Mouse (Mus musculus): ENCODE measurements around the gene Bend6. TPM values are rescaled to one million over a fixed set of nuclear protein-coding genes. Genes with fewer than 3 reads are reported as not detected.

Bend6 gene
- polyA plus RNA-seq, 1 experiment from 2014 or later, result 0.32 TPM

- Histone ChIP-seq H3K9me3 (replicated peaks; ENCODE audit: low read length) (no peaks in the 10 kb centered on the region), H3K27ac (no peak overlapping the region), H3K4me1 (replicated peaks; ENCODE audit: insufficient read depth, low read length) (no peaks in the 10 kb centered on the region), H3K36me3 (ENCODE audit: insufficient read depth, low read length) (no peaks in the 10 kb centered on the region), H3K4me3 (replicated peaks; ENCODE audit: low read depth, low read length) (no peak overlapping the region), H3K27me3 (ENCODE audit: insufficient read depth, low read length) (no peaks in the 10 kb centered on the region), H3K9ac (ENCODE audit: low read depth, low read length) (no peak overlapping the region), H3K4me2 (ENCODE audit: low read length) (no peak overlapping the region)
- no peak for TF ChIP-seq CTCF (IDR thresholded peaks at IDR 0.05; ENCODE audit: low read depth)
- 66% methylated on average over 4 of the region's 4 CpGs for WGBS
- no peak for DNase-seq (ENCODE audit: low spot score)
- no peak for ATAC-seq (replicated peaks; ENCODE audit: low FRiP score, low read depth)
Measured at GRCm38 (mm10) chr1:33830586-33830985, 77.0 kb downstream of the Bend6 start.

- no peak for TF ChIP-seq CTCF (IDR thresholded peaks at IDR 0.05; ENCODE audit: low read depth)
- no peak for ATAC-seq (replicated peaks; ENCODE audit: low FRiP score, low read depth)
- H3K4me1 ChIP-seq (replicated peaks; ENCODE audit: insufficient read depth, low read length), result peaks cover 9% of the 10 kb centered on the region
- no peak overlapping the region for H3K4me3 ChIP-seq (replicated peaks; ENCODE audit: low read depth, low read length)
- H3K36me3 ChIP-seq (ENCODE audit: insufficient read depth, low read length), result no peaks in the 10 kb centered on the region
- H3K27me3 ChIP-seq (ENCODE audit: insufficient read depth, low read length), result no peaks in the 10 kb centered on the region
- DNase-seq (ENCODE audit: low spot score), result no peak
- 88% methylated on average over 2 of the region's 2 CpGs for WGBS
- no peak overlapping the region for H3K9ac ChIP-seq (ENCODE audit: low read depth, low read length)
- H3K9me3 ChIP-seq (replicated peaks; ENCODE audit: low read length), result no peaks in the 10 kb centered on the region
- no peak overlapping the region for H3K27ac ChIP-seq
- H3K4me2 ChIP-seq (ENCODE audit: low read length), result no peak overlapping the region
Measured at GRCm38 (mm10) chr1:33817931-33818330, 89.7 kb downstream of the Bend6 start.

GRCm38 (mm10) chr1:33813868-33814794, 93.5 kb downstream of the Bend6 start, which contains the start of gene Zfp451:
Zfp451 (minus strand) TSS chr1:33814595.
- peak within 1 kb of the TSS; percentile 91 for H3K4me3 ChIP-seq (replicated peaks; ENCODE audit: low read depth, low read length)
- H3K9ac ChIP-seq (ENCODE audit: low read depth, low read length), result peak within 1 kb of the TSS; percentile 94
- peaks cover 2% of the 10 kb centered on the region; the same call in 1 of the 2 replicates for H3K36me3 ChIP-seq (ENCODE audit: insufficient read depth, low read length)
- 0 out of 2 replicates have a peak, but pooled peaks have one; percentile 3 for TF ChIP-seq CTCF (IDR thresholded peaks at IDR 0.05; ENCODE audit: low read depth)
- ATAC-seq (replicated peaks; ENCODE audit: low FRiP score, low read depth) (peak; percentile 95), DNase-seq (ENCODE audit: low spot score) (peak; percentile 97)
- no peaks in the 10 kb centered on the region for H3K9me3 ChIP-seq (replicated peaks; ENCODE audit: low read length)
- H3K4me1 ChIP-seq (replicated peaks; ENCODE audit: insufficient read depth, low read length), result peaks cover 13% of the 10 kb centered on the region
- under 1% methylated on average over 83 of the region's 85 CpGs for WGBS
- H3K27me3 ChIP-seq (ENCODE audit: insufficient read depth, low read length), result no peaks in the 10 kb centered on the region
- peak within 1 kb of the TSS; percentile 63 for H3K4me2 ChIP-seq (ENCODE audit: low read length)
- peak within 1 kb of the TSS; percentile 93 for H3K27ac ChIP-seq

GRCm38 (mm10) chr1:33813495-33813867, 94.1 kb downstream of the Bend6 start:
- 11% methylated on average over 11 of the region's 11 CpGs for WGBS
- Histone ChIP-seq H3K4me1 (replicated peaks; ENCODE audit: insufficient read depth, low read length) (peaks cover 13% of the 10 kb centered on the region), H3K4me2 (ENCODE audit: low read length) (peak overlapping the region; percentile 63), H3K4me3 (replicated peaks; ENCODE audit: low read depth, low read length) (peak overlapping the region; percentile 91), H3K27ac (peak overlapping the region; percentile 93), H3K9me3 (replicated peaks; ENCODE audit: low read length) (no peaks in the 10 kb centered on the region), H3K27me3 (ENCODE audit: insufficient read depth, low read length) (no peaks in the 10 kb centered on the region), H3K36me3 (ENCODE audit: insufficient read depth, low read length) (peaks cover 5% of the 10 kb centered on the region; the same call in 1 of the 2 replicates), H3K9ac (ENCODE audit: low read depth, low read length) (peak overlapping the region; percentile 94)
- 0 out of 2 replicates have a peak, but pooled peaks have one; percentile 2 for ATAC-seq (replicated peaks; ENCODE audit: low FRiP score, low read depth)
- no peak for TF ChIP-seq CTCF (IDR thresholded peaks at IDR 0.05; ENCODE audit: low read depth)
- DNase-seq (ENCODE audit: low spot score), result no peak

- ATAC-seq (replicated peaks; ENCODE audit: low FRiP score, low read depth) (no peak), DNase-seq (ENCODE audit: low spot score) (no peak)
- H3K9me3 ChIP-seq (replicated peaks; ENCODE audit: low read length), result no peaks in the 10 kb centered on the region
- H3K27ac ChIP-seq, result no peak overlapping the region
- H3K36me3 ChIP-seq (ENCODE audit: insufficient read depth, low read length), result peaks cover 40% of the 10 kb centered on the region
- no peak for TF ChIP-seq CTCF (IDR thresholded peaks at IDR 0.05; ENCODE audit: low read depth)
- WGBS, result 97% methylated on average over 2 of the region's 2 CpGs
- no peak overlapping the region for H3K4me2 ChIP-seq (ENCODE audit: low read length)
- no peak overlapping the region for H3K9ac ChIP-seq (ENCODE audit: low read depth, low read length)
- no peaks in the 10 kb centered on the region for H3K27me3 ChIP-seq (ENCODE audit: insufficient read depth, low read length)
- no peaks in the 10 kb centered on the region for H3K4me1 ChIP-seq (replicated peaks; ENCODE audit: insufficient read depth, low read length)
- H3K4me3 ChIP-seq (replicated peaks; ENCODE audit: low read depth, low read length), result no peak overlapping the region
Measured at GRCm38 (mm10) chr1:33803323-33803722, 104.3 kb downstream of the Bend6 start.

Other genes with a start within 250 kb of the Bend6 start
- 16.1 and 21.1 TPM in 2 replicates for gene Prim2, start 238.0 kb downstream of the Bend6 start, polyA plus RNA-seq (2015; fragmentation: Nextera tagmentation; extraction: Ambion mirVana)
- 17.9 and 18.4 TPM in 2 replicates for gene Rab23, start 187.9 kb downstream of the Bend6 start, polyA plus RNA-seq (2015; fragmentation: Nextera tagmentation; extraction: Ambion mirVana)
- gene Bag2, start 150.0 kb downstream of the Bend6 start, polyA plus RNA-seq (2015; fragmentation: Nextera tagmentation; extraction: Ambion mirVana), result 76.9 and 81.0 TPM in 2 replicates
- 15.5 and 16.2 TPM in 2 replicates for gene Zfp451, start 93.2 kb downstream of the Bend6 start, polyA plus RNA-seq (2015; fragmentation: Nextera tagmentation; extraction: Ambion mirVana)
- gene Dst, start 409 bp upstream of the Bend6 start, polyA plus RNA-seq (2015; fragmentation: Nextera tagmentation; extraction: Ambion mirVana), result 22.4 and 24.0 TPM in 2 replicates

All from kidney, postnatal 0 days (tissue).